Mouse (Mus musculus) left cerebral cortex, adult 18-20 months (tissue): ENCODE measurements at regions not wholly inside any gene's neighbourhood (a gene's known extent, or its start where the extent isn't known, plus 50 kb on each side); places are given as distances from the start of the nearest gene placed in this dataset.

Experiments used
- DNase-seq, 2 experiments: peaks; one replicate each; pipeline ENCODE4 v3.0.0; 2021 to 2022; ENCODE audit warnings: low spot score in 2 of 2, mixed read lengths in 1 of 2

- DNase-seq = no peak
Observed at GRCm38 (mm10) chr13:113536306-113536705, 82.1 kb downstream of the Snx18 start.

- DNase-seq = no peak
Observed at GRCm38 (mm10) chr13:113534664-113535455, 83.5 kb downstream of the Snx18 start.

- no peak for DNase-seq
Observed at GRCm38 (mm10) chr13:113533884-113534445, 84.4 kb downstream of the Snx18 start.

- no peak for DNase-seq
Observed at GRCm38 (mm10) chr13:113526997-113527396, 91.4 kb downstream of the Snx18 start.

GRCm38 (mm10) chr13:113523503-113523902 is 94.9 kb downstream of the Snx18 start:
- no peak for DNase-seq

GRCm38 (mm10) chr13:113518144-113518543 is 100.2 kb downstream of the Snx18 start:
- DNase-seq = no peak

DNA sequence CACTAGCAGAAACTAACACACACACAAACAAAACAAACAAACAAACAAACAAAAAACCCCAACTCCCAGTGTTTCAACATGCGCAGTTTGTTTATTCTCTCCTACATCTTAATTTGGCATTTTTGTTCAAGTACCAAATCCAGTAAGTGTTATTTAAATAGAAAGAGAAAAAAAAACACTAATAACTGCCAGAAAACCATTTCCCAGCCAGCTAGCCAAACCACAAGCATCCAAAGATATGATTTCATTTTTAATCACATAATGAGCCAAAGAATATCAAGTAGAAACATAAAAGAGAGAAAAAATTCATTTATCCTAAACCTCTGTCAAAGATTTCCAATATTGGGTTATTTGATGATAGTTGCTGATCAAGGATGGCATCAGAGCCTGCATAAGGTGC is 102.3 kb downstream of the Snx18 start:
- no peak for DNase-seq

DNA sequence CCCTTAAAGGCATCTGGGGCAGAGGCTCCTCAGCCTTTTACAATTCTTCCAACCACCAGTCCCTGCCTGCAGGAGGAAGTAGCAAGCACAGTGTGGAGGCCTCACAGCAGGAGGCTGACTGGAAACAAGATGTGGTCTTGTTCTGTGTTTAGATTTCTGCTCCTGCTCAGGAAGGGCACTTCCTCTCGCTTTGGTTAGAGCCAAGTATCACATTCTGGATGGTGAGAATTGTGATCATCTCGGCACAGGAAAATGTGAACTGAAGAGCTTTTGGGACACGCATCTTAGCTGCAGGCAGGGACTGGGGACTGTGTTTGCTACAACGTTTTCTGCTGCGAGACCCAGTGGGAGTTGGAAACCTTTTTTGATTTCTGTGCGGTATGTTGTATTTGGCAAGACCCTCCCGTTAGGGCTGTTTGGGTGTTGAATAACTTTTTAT is 103.2 kb downstream of the Snx18 start:
- peak; percentile 8 to 21 for DNase-seq

- peak; percentile 30 to 40 for DNase-seq
Observed at GRCm38 (mm10) chr13:113509403-113510185, 108.8 kb downstream of the Snx18 start.

GRCm38 (mm10) chr13:113508124-113508728 is 110.1 kb downstream of the Snx18 start:
- DNase-seq = no peak

DNA sequence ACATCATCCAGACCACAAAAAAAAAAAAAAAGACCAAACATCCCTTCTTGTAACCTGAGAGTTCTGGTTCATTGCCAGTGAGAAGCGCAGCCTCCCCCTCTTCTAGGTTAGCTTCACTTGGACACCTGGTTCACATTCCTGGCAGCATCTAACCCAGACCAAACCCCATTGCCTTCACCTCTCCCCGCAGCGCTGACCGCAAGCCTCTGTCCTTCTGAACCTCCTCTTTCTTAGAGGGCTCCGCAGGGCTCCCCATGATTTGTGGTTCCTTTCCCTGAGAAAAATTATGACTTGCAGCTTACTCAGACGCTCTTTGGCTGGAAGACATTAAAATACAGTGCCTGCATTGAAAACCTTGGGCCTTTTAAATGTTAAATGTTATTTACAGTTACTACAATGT is 115.8 kb downstream of the Snx18 start:
- DNase-seq = no peak

DNA sequence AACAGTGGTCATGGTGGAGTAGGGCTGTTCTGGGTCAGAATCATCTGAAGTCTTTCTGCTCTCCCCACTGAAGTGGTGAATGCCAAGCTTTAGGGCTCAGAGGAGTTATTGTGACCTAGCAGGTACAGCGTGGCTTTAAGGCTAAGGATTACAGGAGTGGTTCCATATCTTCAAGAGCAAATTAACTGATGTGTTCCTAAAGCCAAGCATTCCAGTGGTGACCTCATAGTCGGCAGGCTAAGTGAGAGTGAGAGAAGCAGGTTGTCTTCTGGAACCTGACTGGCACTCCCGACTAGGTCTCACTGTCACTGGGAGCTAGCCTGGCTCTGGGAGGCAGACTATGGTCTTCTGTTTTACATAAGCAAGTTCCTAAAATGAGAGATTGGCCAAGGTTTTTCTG is 116.3 kb downstream of the Snx18 start:
- DNase-seq = no peak

- no peak for DNase-seq
Observed at GRCm38 (mm10) chr13:113500373-113500990, 117.9 kb downstream of the Snx18 start.

- DNase-seq = no peak
Observed at GRCm38 (mm10) chr13:113499079-113499710, 119.2 kb downstream of the Snx18 start.

- no peak for DNase-seq
Observed at GRCm38 (mm10) chr13:113495595-113496285, 122.6 kb downstream of the Snx18 start.

GRCm38 (mm10) chr13:113495136-113495535 is 123.2 kb downstream of the Snx18 start:
- no peak for DNase-seq

DNA sequence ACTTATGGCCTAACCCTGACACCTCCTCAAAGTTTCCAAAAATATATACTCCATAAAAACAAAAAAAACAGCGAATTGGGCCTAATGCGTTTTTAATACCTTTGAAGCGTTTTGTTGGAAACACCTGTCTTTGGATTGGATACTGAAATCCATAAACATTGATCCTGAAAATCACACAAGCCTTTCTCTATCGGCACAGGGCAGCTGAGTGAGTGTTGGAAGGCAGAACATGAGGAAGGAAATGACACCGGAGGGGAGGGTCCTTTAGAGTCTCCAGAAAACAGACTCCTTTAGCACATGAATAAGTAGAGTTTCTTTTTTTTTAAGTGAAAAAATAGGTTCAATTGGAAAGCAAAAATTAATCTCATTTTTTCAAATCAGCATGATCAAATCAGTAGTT is 123.7 kb downstream of the Snx18 start:
- no peak for DNase-seq

DNA sequence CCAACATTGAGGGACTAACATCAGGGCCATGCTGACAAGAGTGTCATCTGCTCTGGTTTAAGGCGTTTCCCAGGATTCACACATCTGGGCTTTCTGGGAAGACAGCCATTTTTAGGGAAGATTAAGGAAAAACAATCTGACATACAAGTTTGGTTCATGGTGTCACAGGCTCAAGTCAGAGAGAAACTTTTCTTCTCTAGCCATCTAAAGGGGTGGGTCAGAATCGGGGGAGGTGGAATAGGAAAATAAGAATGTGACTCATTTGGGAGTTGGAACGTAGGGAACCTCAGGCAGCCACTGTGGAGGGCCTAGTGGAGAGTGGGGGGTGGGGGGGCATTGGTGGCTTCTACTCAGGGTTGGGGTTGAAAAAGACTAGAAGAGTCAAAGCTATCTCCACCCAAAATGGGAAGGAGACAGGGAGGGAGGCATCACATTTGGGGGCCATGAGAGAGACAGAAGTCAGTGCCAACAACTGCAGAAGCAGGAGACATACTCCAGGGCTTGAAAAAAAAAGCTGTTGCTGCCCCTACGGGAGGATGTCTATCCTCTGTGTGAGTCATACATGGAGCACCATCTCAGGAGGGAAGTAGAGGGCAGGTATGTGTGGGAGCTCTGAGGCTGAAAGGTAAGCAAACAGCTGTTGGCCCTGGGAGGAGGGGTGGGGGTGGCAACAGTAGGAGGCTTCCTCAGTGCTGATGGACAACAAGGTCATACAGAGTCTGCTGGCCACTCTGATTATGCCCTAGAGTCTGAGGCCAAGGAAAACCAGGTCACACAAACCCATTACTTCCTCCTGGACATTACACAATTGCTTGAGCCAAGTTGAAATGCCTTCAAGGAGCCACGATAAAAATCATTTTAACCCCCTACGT is 128.2 kb downstream of the Snx18 start:
- no peak for DNase-seq

DNA sequence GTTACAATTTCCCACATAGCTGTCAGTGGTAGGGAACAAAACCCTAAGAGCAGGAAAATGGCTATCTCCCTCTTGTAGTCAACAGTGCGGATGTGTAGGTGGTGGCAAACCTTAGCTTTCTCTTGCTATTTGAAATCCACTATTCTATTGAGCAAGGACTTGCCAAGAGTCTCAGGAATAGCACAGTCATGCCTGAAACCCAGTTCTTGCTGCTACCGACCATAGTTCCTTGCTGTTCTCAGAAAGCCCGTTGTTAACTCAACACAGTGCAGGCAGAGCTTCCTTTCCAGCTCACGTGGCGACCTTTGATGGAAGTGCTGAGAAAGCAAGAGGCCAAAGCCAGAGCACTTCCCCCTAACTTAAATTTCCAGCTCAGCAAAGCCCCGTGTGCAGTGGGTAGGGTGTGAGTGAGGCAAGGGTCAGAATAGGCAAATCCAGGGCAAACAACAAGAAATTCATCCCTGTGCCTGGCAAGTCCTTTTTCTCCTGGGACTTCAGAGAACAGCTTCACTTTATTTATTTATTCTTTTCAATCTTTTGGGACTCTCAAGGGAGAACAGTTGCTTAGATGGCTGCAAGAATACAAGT is 131.9 kb downstream of the Snx18 start:
- no peak for DNase-seq
